Mouse (Mus musculus): Measurements from ENCODE around the gene Col10a1. TPM values are rescaled to one million over a fixed set of nuclear protein-coding genes. Genes with fewer than 3 reads are reported as not detected.

The Col10a1 gene
- not detected for total RNA-seq (2023)

GRCm38 (mm10) chr10:34389681-34390080 lies at the start of gene Col10a1:
Col10a1 (plus strand) TSS chr10:34389981.

GRCm38 (mm10) chr10:34418204-34418756 lies 28.5 kb downstream of the Col10a1 start, which contains the start of gene Nt5dc1:
Nt5dc1 (minus strand) TSS chr10:34418552.

Other genes starting within 250 kb of the Col10a1 start
- gene Dse, start 182.3 kb upstream of the Col10a1 start, total RNA-seq (2023) = 10 to 100 TPM; 11.5 to 12.3 TPM
- gene Tspyl1, start 107.8 kb upstream of the Col10a1 start, total RNA-seq (2023) = 10 to 100 TPM; 69.1 to 71.3 TPM
- gene Tspyl4, start 92.5 kb upstream of the Col10a1 start, total RNA-seq (2023) = 1 to 10 TPM; 1.6 to 1.7 TPM
- 10 to 100 TPM; 44.8 to 45.8 TPM for gene Nt5dc1, start 28.6 kb downstream of the Col10a1 start, total RNA-seq (2023)
- gene Frk, start 93.4 kb downstream of the Col10a1 start, total RNA-seq (2023) = not detected